Mouse (Mus musculus) embryo, embryonic 9.5 days (tissue): ENCODE results near the gene Slc45a2.
"Not testable (repeated sequence)": the region's sequence is repeated elsewhere in the genome, so short reads cannot be mapped to it uniquely, and the experiment has no call there.

ENCODE experiments used
- DNase-seq: peaks from one replicate; pipeline ENCODE4 v3.0.0-alpha.2; 2017; ENCODE audit errors: extremely low spot score

Slc45a2 gene

DNA sequence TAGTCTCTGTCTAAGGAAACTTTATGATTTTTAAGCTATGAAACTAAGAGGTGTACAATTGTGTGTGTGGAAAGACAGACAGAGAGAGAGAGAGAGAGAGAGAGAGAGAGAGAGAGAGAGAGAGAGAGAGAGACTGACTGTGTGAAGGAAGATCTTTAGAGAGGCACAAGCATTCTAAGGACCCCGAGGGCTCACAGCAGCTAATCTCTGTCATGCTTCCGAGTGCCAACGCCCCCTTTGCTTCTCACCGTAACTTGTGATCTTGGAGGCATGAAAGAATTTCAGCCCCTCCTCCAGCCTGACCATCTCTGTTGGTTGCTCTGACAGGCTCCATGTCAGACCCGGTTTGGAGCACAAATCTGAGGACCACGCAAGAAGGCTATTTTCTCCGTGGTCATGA lies at the start of gene Slc45a2:
TSS of gene Slc45a2 (plus strand) at position 301 of the 400 bp plus-strand sequence.
- no peak for DNase-seq

DNA sequence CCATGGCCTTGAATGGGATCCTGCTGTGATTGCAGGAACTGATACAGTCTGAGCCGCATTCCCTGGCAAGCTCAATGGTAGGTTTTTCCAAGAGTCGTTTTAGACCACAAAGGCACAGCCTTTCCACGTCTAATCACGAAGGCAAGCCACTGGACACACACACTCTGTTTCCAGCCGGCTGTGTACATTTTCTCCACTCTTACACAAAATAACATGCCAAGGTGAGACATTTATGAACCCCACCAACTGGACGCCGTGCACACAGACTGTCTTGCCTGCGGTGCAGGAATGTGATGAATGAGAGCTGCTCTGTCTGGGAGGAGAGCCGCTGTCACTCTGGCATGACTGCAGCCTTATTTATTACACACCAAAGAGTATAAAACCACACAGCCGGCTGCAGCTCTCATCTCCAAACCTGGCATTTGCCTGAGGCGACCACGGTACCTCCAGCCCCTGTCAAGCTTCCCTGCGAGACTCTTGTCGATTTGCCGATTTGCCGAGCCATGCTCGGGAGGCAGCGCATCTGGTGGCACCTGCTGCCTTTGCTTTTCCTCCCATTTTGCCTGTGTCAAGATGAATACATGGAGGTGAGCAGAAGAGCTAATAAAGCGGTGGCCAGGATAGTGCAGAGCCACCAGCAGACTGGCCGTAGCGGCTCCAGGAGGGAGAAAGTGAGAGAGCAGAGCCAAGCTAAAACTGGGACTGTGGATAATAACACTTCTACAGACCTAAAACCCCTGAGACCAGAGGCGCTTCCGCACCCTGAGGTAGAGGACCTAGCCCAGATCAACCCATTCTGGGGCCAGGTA lies 48.4 kb upstream of the Slc45a2 start, which contains the start of gene C1qtnf3:
TSS of gene C1qtnf3 (plus strand) at position 382 of the 809 bp plus-strand sequence.
- DNase-seq, result peak; percentile 12

DNA sequence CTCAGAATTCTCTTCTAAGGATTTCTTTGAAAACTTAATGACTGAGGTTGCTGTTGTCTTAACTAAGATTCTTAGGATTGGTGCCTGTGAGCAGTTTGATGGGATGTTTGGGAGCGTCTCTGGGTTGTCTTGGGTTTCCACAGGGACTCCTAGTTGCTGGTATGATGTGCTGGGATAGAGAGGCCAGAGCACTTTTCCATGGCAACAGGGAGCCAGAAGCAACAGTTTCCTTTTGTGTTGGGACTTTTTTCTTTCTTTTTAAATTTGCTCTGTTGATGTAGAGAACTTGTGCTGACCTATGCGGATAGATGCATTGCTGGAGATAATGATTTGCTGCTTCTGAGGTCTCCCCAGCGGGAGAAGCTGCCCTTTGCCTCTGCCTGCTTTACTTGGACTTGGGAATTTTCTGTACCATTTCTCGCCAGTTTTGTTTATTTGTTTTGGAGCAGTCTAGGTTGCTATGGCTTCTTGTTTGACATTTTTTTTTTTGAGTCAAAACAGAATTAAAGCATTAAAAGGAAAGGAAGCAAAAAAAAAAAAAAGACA lies 47.7 kb upstream of the Slc45a2 start:
- DNase-seq, result no peak

DNA sequence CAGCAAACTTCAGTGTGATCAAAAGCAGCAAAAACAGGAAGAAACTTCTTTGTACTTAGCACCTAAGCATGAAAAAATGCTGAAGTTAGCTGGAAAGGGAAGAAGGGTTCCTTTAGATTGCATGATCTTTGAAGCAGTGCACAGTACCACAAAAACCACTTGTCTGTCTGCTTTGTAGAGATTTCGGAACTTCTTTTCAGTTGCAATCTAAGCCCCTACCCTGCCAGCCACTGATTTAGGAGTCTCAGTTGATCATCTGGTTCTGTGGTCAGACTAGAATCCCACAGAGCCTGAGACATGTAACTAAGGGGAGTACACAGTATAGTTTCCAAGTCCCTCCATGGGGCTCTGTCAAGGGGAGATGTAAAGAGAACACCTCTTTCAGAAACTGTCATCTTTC lies 47.1 kb upstream of the Slc45a2 start:
- DNase-seq, result no peak

DNA sequence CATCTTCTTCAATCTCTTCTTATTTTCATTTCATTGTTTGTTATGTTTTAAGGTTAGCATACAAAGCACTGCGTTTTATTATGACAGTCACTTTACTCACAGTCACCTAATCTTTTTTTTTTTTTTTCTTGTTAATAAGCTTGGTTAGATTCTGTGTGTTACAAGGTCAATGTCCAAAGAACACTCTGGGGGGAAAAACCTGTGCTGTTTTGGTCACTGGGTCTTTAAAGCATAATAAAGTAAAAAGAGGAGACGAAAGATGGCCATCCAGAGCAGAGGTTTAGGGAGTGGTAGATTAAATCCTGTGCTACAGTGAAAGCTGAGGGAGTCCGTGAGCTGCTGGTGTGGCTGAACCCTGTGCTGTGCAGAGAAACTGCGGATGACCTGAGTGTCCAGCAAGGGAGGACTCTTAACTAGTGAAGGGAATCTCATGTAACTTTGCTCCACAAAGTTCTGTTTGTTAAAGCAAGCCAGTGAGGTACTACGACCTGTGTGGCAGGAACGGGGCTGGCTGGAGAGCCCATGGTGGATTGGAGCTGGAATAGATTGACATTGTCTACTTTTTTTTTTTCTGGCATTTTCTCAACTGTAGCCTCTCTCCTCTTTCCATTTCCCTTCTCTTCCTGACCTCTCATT lies 46.0 kb upstream of the Slc45a2 start:
- DNase-seq, result no peak

DNA sequence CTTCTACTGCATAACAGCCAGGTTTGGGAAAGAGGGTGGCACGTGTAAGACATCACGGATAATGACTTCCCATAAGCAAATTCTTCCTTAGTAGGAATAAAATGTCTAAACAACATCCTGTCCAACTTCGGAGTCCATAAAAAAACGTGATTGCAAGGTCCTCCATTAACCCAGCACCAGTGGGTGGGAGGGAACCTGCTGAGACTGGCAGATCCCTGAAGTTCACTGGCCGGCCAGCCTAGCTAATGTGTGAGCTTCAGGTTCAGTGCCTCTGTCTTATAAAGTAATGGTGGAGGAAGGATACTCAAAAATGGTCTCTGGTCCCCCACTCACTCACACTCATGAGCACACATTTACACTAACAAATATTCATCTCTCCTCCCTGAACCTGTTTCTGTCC lies 45.4 kb upstream of the Slc45a2 start:
- no peak for DNase-seq

DNA sequence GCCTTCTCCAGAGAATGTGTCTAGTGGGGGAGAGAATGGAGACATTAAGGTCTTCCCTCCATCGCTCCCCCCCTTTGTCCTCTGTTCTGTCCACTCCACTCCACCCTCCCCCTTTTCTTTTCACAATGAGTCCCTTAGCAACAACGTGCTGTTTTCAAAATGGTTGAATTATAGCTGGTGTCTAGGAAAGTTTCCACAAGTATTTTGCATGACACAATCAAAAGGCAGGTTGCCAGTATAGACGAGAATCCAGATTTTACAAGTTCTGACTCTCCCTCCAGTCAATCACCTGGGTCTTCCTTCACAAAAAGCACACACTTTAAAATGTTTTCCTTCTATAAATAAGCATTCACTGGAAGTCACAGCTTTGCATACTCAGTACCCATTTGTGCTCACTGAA lies 43.8 kb upstream of the Slc45a2 start:
- no peak for DNase-seq

DNA sequence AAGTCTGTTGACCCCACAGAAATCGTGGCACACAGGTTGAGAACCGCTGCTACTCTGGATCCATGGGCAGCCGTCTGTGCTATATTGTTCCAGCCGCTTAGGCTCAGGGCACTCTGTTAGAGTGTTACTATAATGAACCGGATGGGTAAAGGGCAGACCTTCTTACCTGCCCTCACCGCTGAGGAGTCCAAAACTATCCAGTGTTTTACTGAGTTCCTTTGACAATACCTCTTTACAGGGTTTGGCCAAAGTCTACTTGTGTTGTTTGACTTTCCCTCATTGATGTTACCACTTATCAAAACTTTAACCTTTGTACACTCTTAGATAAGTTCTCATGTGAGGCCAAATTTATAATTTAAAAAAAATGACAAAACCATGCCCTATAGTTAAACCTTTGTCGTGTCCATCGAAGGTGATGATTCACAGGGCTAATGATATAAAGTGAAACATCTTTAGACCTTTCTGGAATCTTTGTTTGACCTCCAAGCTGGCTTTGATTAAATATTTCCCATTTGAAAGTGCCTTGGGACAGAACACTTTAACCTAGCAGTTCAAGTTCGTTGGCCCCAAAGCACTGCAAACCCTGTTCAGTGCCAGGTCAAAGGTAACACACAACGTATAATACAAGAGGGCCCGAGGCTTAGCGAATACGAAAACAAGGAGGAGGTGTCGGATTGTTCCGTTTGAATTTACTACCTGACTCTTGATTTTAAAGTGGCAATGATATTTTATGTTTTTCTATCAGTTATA lies 41.1 kb upstream of the Slc45a2 start:
- no peak for DNase-seq

DNA sequence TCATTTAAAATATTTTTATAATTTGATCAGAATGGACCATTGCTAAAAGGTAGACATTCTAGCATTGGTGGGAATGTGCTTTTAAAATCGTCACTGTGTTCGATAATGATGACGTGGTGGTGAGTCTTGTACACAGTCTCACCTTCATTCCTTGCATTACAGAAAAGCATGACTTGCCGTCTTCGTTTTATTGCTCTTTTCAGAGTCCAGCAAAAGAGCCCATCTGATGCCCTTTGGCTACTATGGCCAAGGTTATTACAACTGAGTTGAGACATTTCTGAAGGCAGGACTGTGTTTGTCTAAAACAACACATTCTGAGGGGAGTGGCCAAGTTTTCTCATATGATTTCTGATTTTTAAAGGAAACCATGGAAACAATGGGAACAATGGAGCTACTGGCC lies 40.3 kb upstream of the Slc45a2 start:
- no peak for DNase-seq

DNA sequence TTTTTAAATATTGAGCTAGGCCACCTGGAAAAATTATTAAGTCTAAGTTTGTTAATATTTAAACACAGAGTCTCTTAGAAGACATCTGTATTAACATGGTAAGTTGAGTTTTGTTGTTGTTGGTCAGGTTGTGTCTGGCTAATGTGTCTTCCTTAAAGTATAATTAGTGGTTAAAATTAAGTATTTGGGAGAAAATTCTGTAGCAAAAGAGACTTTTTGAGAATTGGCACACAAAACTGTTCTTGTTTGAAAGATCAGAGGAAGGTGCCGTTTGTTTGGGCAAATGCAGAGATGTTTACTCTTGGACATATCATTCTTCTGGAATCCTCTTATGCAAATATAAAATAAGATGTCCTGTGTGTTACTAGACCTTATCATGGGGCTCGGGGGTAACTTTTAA lies 37.9 kb upstream of the Slc45a2 start:
- no peak for DNase-seq

DNA sequence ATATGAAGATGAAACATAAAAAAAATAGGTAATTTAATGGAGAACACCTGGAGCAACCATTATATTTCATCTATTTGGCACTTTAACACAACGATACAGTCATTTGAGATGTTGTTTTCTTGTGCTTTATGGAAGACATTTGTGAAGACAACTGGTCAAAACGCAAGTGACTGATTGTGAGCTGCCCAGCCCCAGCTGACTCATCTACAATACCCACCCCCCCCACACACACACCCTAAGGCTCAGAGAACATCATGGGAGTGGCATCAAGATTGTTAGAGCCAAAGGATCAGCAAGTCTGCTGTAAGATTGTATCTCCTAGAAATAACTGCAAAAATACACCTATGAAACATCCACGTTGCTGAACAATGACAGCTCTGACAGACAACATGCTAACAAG lies 31.1 kb upstream of the Slc45a2 start:
- DNase-seq, result no peak

DNA sequence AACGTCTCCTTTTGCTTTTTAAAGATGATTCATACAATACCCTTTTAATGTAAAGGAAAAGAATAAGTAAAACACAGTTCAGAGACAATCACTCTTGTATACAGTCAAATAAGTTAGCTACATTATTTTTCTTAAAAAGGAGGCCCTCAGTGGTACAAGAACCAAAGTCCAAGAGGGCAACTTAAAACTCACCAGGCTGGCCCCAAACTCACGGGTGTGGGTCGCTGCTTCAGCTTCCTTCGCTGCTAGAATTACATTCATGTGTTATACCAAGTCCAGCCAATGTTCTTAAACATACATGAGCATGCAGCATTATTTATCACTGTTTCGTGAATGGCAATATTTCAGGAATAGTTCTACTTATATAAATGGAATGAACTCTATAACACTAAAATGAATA lies 29.7 kb upstream of the Slc45a2 start:
- no peak for DNase-seq

DNA sequence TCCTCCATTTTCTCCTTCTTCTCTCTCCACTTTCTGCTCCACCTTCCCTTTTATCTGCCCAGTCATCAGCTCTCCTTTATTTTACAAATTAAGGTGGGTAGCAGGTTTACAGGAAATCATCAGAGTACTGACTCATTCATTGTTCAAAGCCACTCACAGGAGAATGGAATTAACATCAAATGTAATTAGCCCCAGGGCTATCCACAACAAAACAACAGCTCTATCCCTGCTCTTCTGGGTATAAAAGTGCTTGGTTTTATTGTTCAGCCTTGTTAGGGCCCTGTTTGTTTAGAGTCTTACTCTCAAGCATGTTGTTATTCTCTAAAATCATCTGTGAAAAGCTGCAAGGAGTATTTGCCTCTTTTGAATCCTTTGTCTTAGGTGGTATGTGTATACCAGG lies 23.4 kb upstream of the Slc45a2 start:
- no peak for DNase-seq

DNA sequence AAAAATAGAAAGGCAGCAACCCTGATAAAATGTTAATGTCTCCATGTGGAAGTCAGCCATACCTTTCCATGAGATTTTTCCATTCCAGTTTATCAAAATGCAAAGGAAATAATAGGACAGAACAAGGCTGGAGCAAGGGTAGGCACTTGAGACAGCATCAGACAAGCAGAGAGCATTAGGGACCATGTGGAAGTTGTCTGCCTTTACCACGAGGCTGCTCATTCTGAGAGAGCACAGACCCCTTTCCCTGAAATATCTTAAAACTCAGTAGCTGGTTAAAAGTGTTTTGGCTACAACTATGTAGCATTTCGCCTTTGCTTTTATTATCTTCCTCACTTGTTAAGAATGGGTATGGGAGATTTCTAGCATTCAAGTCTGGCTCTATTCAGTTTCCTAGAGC lies 19.8 kb upstream of the Slc45a2 start:
- DNase-seq, result no peak

DNA sequence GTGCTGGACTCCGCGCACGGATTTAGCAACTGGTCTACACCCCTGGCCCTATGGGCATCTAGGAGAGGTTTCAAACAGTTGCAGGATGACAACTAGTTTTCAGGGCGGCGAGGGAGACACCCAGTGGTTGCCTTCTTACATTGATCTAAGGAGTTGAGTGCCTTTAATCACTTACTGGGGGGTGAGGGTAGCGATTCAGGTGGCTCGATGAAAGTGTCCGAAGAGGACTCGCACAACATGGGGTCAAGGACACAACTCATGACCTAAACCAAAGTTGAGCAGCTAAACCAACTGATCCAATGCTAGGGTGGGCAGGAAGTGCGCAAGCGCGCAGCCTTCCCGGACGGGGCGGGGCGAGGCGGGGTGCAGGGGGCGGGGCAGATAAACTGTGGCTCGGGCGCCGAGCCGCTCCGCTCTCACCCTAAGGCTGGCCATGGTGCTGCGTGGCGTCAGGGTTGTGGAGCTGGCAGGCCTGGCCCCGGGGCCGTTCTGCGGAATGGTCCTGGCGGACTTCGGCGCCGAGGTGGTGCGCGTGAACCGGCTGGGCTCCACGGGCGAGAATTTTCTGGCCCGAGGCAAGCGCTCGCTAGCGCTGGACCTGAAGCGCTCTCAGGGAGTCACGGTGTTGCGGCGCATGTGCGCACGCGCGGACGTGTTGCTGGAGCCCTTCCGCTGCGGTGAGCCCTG lies 19.0 kb upstream of the Slc45a2 start, which contains the start of gene Amacr:
TSS of gene Amacr (plus strand) at position 380 of the 687 bp plus-strand sequence.
- peak; percentile 95 for DNase-seq

DNA sequence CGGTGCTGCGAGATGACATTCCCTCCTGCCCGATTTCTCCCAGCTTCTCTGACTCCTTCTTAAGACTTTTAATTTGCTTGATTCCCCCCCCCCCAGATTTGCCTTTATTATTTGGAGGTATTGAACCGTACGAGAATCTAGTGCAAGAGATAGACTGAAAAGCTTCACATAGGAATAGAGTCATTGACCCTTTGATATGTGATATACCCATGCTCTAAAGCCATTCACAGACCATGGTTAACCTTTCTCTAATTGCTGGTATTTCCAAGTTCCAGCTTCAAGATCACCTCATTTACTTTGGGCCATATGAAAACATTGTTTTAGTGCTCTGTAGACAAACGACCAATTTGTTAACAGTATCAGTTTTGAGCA lies 18.5 kb upstream of the Slc45a2 start:
- no peak for DNase-seq

DNA sequence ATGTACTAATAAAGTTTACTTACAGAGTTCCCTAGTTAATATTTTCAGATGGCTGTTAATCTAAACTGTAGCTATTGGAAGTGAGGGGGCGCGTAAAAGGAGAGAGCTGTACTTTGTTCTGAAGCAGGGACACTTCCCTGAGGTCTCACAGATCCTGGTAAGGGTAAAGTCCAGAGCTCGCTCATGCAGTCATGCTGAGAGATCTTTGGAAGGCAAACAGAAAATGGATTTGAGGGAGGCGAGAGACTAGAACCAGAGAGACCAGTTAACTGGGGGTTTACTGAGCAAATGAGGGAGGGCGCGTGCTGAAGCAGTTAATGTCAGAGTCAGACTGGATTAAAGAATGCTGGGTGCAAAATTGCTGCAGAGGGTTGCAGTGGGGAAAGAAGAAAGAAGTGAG lies 14.8 kb upstream of the Slc45a2 start:
- DNase-seq, result no peak

DNA sequence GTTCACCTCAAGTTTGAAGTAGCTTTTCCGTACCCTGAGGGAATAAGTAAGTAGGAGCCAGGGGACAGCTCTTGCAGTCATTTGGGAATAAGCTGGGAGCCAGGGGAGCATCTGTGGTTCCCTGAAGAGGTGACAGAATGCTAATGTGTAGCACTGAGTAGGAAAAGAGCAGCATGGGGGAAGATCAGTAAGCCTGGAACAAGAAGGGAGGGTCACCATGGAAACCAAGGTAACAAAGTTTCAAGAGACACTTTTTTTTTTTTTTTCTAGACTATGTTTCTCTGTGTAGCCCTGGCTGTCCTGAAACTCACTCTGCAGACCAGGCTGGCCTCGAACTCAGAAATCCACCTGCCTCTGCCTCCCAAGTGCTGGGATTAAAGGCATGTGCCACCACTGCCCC lies 14.0 kb upstream of the Slc45a2 start:
- DNase-seq, result not testable (repeated sequence)

DNA sequence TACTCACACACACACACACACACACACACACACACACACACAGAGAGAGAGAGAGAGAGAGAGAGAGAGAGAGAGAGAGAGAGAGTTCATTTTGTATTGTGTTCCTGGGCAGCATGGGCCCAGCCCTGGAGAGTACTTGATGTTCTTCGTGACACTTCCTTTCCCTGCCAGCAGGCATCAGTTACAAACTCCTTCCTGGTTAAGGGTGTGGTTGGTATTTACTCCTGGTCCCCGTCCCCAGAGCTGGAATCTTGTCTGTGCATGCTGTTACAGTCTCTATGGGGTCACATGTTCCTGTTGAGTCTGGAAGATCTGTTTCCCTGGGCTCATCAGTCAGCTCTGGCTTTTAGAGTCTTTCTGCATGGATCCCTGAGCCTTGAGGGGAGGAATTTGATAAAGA lies 10.1 kb upstream of the Slc45a2 start:
- no peak for DNase-seq

DNA sequence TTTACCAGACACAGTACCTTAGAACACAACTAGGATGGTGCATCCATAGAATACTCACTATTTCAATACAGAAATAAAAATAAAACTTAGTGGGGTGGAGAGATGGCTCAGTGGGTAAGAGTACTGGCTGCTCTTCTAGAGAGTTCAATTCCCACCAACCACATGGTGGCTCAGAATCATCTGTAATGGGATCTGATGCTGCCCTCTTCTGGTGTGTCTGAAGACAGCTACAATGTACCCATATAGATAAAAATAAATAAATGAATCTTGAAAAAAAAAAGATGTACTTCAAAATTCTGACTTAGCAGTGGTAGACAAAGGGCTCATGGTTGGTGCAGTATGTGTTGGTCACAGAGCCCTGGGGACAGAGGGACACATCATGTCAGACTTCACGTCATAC lies 9.0 kb upstream of the Slc45a2 start:
- DNase-seq, result no peak

DNA sequence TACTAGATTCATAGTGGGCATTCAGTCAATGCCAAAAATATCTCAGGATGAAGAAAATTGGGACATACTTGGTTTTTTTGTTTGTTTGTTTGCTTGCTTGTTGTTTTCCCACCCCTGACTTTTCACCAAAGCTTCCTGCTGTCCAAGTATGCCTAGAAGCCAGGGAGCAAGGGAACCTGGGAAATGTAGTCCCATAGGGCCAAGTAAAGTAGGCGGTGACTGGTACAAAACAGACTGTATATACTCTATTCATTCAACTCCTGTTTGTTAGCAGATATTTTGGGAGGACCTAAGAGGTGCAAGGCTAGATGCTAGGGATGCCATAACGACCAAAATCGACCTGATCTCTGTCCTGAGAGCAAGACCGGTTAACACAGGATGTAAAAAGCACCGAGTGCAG lies 689 bp upstream of the Slc45a2 start:
- DNase-seq, result no peak

DNA sequence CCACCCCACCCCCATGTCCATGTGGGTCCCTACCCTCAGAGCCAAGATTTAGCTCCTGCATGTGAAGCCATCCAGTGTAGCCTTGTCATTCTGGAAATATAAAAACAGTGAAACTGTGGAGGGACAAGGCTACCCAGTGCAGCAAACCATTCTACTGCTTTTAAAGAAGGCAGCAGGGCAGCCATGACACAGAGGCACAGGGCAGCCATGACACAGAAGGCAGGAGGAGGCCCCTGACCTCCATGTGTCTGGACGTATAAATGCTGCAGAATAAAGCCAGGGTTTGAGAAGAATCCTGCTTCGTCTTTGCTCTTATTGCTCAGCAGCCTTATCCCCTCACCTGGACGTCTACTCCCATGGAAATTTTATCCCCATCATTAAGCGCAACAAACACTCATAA lies 3.3 kb downstream of the Slc45a2 start:
- DNase-seq, result no peak
